Mouse (Mus musculus): ENCODE data around the gene Slc38a8. TPM values are rescaled to one million over a fixed set of nuclear protein-coding genes. Genes with fewer than 3 reads are reported as not detected.

Gene Slc38a8
- polyA plus RNA-seq, 1 experiment from 2014 or later, result not detected

GRCm38 (mm10) chr8:119446990-119447780, 54.3 kb downstream of the Slc38a8 start:
- peak overlapping the region; percentile 47 for H3K4me3 ChIP-seq (ENCODE audit: low read depth, low read length)
- H3K36me3 ChIP-seq (ENCODE audit: control insufficient read depth, insufficient read depth), result peaks cover 11% of the 10 kb centered on the region
- ATAC-seq (ENCODE audit: low read depth), result peak; percentile 13
- no peaks in the 10 kb centered on the region for H3K4me1 ChIP-seq (ENCODE audit: control insufficient read depth, low read depth, low read length)
- no peak overlapping the region for H3K27ac ChIP-seq (ENCODE audit: low read length)
- no peaks in the 10 kb centered on the region for H3K9me3 ChIP-seq (replicated peaks; ENCODE audit: control insufficient read depth, low read length)
- peak overlapping the region; percentile 55 for H3K4me2 ChIP-seq (ENCODE audit: low read depth, low read length)
- WGBS (ENCODE audit: insufficient replicate concordance), result 2% methylated on average over 46 of the region's 80 CpGs
- H3K27me3 ChIP-seq (ENCODE audit: control insufficient read depth, insufficient read depth, low read depth, low read length), result peaks cover 37% of the 10 kb centered on the region
- no peak overlapping the region for H3K9ac ChIP-seq (ENCODE audit: low read depth, low read length)

- Histone ChIP-seq H3K4me1 (ENCODE audit: control insufficient read depth, low read depth, low read length) (no peaks in the 10 kb centered on the region; the same call in 1 of the 2 replicates), H3K36me3 (ENCODE audit: control insufficient read depth, insufficient read depth) (peaks cover 11% of the 10 kb centered on the region), H3K27ac (ENCODE audit: low read length) (no peak within 1 kb of the TSS), H3K9me3 (replicated peaks; ENCODE audit: control insufficient read depth, low read length) (no peaks in the 10 kb centered on the region), H3K27me3 (ENCODE audit: control insufficient read depth, insufficient read depth, low read depth, low read length) (peaks cover 37% of the 10 kb centered on the region), H3K4me3 (ENCODE audit: low read depth, low read length) (peak within 1 kb of the TSS; percentile 47), H3K9ac (ENCODE audit: low read depth, low read length) (no peak within 1 kb of the TSS), H3K4me2 (ENCODE audit: low read depth, low read length) (peak within 1 kb of the TSS; percentile 55)
- 3% methylated on average over 26 of the region's 52 CpGs for WGBS (ENCODE audit: insufficient replicate concordance)
- peak; percentile 44 for ATAC-seq (ENCODE audit: low read depth)
Observed at GRCm38 (mm10) chr8:119446211-119446989, 55.1 kb downstream of the Slc38a8 start, which contains the start of gene Necab2. Necab2 (plus strand) TSS chr8:119446719.

- no peak for ATAC-seq (ENCODE audit: low read depth)
- 81% methylated on average over 8 of the region's 8 CpGs for WGBS (ENCODE audit: insufficient replicate concordance)
- Histone ChIP-seq H3K9ac (ENCODE audit: low read depth, low read length) (no peak overlapping the region), H3K4me1 (ENCODE audit: control insufficient read depth, low read depth, low read length) (peaks cover 3% of the 10 kb centered on the region), H3K9me3 (replicated peaks; ENCODE audit: control insufficient read depth, low read length) (no peaks in the 10 kb centered on the region), H3K27ac (ENCODE audit: low read length) (no peak overlapping the region), H3K4me3 (ENCODE audit: low read depth, low read length) (no peak overlapping the region), H3K27me3 (ENCODE audit: control insufficient read depth, insufficient read depth, low read depth, low read length) (peaks cover 25% of the 10 kb centered on the region), H3K36me3 (ENCODE audit: control insufficient read depth, insufficient read depth) (peaks cover 11% of the 10 kb centered on the region), H3K4me2 (ENCODE audit: low read depth, low read length) (no peak overlapping the region)
Observed at GRCm38 (mm10) chr8:119442970-119443369, 58.5 kb downstream of the Slc38a8 start.

- peaks cover 11% of the 10 kb centered on the region for H3K36me3 ChIP-seq (ENCODE audit: control insufficient read depth, insufficient read depth)
- H3K4me1 ChIP-seq (ENCODE audit: control insufficient read depth, low read depth, low read length), result peaks cover 3% of the 10 kb centered on the region
- H3K27me3 ChIP-seq (ENCODE audit: control insufficient read depth, insufficient read depth, low read depth, low read length), result peaks cover 16% of the 10 kb centered on the region
- no peak overlapping the region for H3K27ac ChIP-seq (ENCODE audit: low read length)
- ATAC-seq (ENCODE audit: low read depth), result no peak
- H3K9ac ChIP-seq (ENCODE audit: low read depth, low read length), result no peak overlapping the region
- H3K4me3 ChIP-seq (ENCODE audit: low read depth, low read length), result no peak overlapping the region
- H3K4me2 ChIP-seq (ENCODE audit: low read depth, low read length), result no peak overlapping the region
- WGBS (ENCODE audit: insufficient replicate concordance), result 46% methylated on average over 5 of the region's 5 CpGs
- no peaks in the 10 kb centered on the region for H3K9me3 ChIP-seq (replicated peaks; ENCODE audit: control insufficient read depth, low read length)
Observed at GRCm38 (mm10) chr8:119442013-119442412, 59.5 kb downstream of the Slc38a8 start.

- Histone ChIP-seq H3K4me2 (ENCODE audit: low read depth, low read length) (no peak overlapping the region; the same call in 1 of the 2 replicates), H3K27ac (ENCODE audit: low read length) (no peak overlapping the region), H3K4me3 (ENCODE audit: low read depth, low read length) (no peak overlapping the region), H3K4me1 (ENCODE audit: control insufficient read depth, low read depth, low read length) (peaks cover 8% of the 10 kb centered on the region), H3K27me3 (ENCODE audit: control insufficient read depth, insufficient read depth, low read depth, low read length) (peaks cover 5% of the 10 kb centered on the region), H3K9ac (ENCODE audit: low read depth, low read length) (no peak overlapping the region), H3K9me3 (replicated peaks; ENCODE audit: control insufficient read depth, low read length) (no peaks in the 10 kb centered on the region), H3K36me3 (ENCODE audit: control insufficient read depth, insufficient read depth) (peaks cover 11% of the 10 kb centered on the region)
- WGBS (ENCODE audit: insufficient replicate concordance), result 29% methylated on average over 1 of the region's 1 CpGs
- no peak for ATAC-seq (ENCODE audit: low read depth)
Observed at GRCm38 (mm10) chr8:119440952-119441270, 60.6 kb downstream of the Slc38a8 start.

GRCm38 (mm10) chr8:119440250-119440951, 61.1 kb downstream of the Slc38a8 start:
- Histone ChIP-seq H3K4me3 (ENCODE audit: low read depth, low read length) (no peak overlapping the region), H3K27ac (ENCODE audit: low read length) (no peak overlapping the region), H3K9ac (ENCODE audit: low read depth, low read length) (no peak overlapping the region), H3K4me2 (ENCODE audit: low read depth, low read length) (peak overlapping the region; percentile 39), H3K36me3 (ENCODE audit: control insufficient read depth, insufficient read depth) (peaks cover 11% of the 10 kb centered on the region), H3K4me1 (ENCODE audit: control insufficient read depth, low read depth, low read length) (peaks cover 8% of the 10 kb centered on the region), H3K9me3 (replicated peaks; ENCODE audit: control insufficient read depth, low read length) (no peaks in the 10 kb centered on the region), H3K27me3 (ENCODE audit: control insufficient read depth, insufficient read depth, low read depth, low read length) (0 out of 2 replicates have a peak, but pooled peaks cover under 1% of the 10 kb centered on the region)
- WGBS (ENCODE audit: insufficient replicate concordance), result 21% methylated on average over 16 of the region's 16 CpGs
- peak; percentile 22 for ATAC-seq (ENCODE audit: low read depth)

- Histone ChIP-seq H3K4me1 (ENCODE audit: control insufficient read depth, low read depth, low read length) (peaks cover 8% of the 10 kb centered on the region), H3K4me3 (ENCODE audit: low read depth, low read length) (no peak overlapping the region), H3K27ac (ENCODE audit: low read length) (no peak overlapping the region), H3K9ac (ENCODE audit: low read depth, low read length) (no peak overlapping the region), H3K9me3 (replicated peaks; ENCODE audit: control insufficient read depth, low read length) (no peaks in the 10 kb centered on the region), H3K27me3 (ENCODE audit: control insufficient read depth, insufficient read depth, low read depth, low read length) (no peaks in the 10 kb centered on the region), H3K36me3 (ENCODE audit: control insufficient read depth, insufficient read depth) (peaks cover 11% of the 10 kb centered on the region), H3K4me2 (ENCODE audit: low read depth, low read length) (peak overlapping the region; percentile 39)
- no peak for ATAC-seq (ENCODE audit: low read depth)
- WGBS (ENCODE audit: insufficient replicate concordance), result 62% methylated on average over 7 of the region's 7 CpGs
Observed at GRCm38 (mm10) chr8:119439893-119440249, 61.6 kb downstream of the Slc38a8 start.

GRCm38 (mm10) chr8:119439424-119439823, 62.1 kb downstream of the Slc38a8 start:
- Histone ChIP-seq H3K4me3 (ENCODE audit: low read depth, low read length) (peak overlapping the region; percentile 58), H3K36me3 (ENCODE audit: control insufficient read depth, insufficient read depth) (peaks cover 11% of the 10 kb centered on the region), H3K4me1 (ENCODE audit: control insufficient read depth, low read depth, low read length) (peaks cover 9% of the 10 kb centered on the region), H3K4me2 (ENCODE audit: low read depth, low read length) (peak overlapping the region; percentile 39), H3K27ac (ENCODE audit: low read length) (no peak overlapping the region), H3K27me3 (ENCODE audit: control insufficient read depth, insufficient read depth, low read depth, low read length) (no peaks in the 10 kb centered on the region), H3K9me3 (replicated peaks; ENCODE audit: control insufficient read depth, low read length) (no peaks in the 10 kb centered on the region), H3K9ac (ENCODE audit: low read depth, low read length) (no peak overlapping the region; the same call in 1 of the 2 replicates)
- WGBS (ENCODE audit: insufficient replicate concordance), result 61% methylated on average over 2 of the region's 2 CpGs
- no peak for ATAC-seq (ENCODE audit: low read depth)
